Mouse (Mus musculus): ENCODE results near the gene Plekhh2. TPM values are rescaled to one million over a fixed set of nuclear protein-coding genes. Genes with fewer than 3 reads are reported as not detected.

Plekhh2 gene
- polyA plus RNA-seq, 1 experiment from 2014 or later, result 6.1 TPM

GRCm38 (mm10) chr17:84565762-84566161 lies 54.1 kb downstream of the Plekhh2 start:
- H3K36me3 ChIP-seq (replicated peaks), result peaks cover 31% of the 10 kb centered on the region
- H3K9me3 ChIP-seq, result no peaks in the 10 kb centered on the region

GRCm38 (mm10) chr17:84566773-84567555 lies 55.3 kb downstream of the Plekhh2 start:
- H3K27me3 ChIP-seq (replicated peaks; ENCODE audit: low read depth, poor library complexity, severe bottlenecking), result no peaks in the 10 kb centered on the region
- H3K4me1 ChIP-seq, result peaks cover 20% of the 10 kb centered on the region
- H3K36me3 ChIP-seq (replicated peaks), result peaks cover 23% of the 10 kb centered on the region
- peak; percentile 70 for DNase-seq (ENCODE audit: low spot score)
- 44% methylated on average over 27 of the region's 27 CpGs for WGBS
- H3K4me3 ChIP-seq, result peak overlapping the region; percentile 16; the same call in 1 of the 2 replicates
- H3K9me3 ChIP-seq, result no peaks in the 10 kb centered on the region
- H3K27ac ChIP-seq (replicated peaks), result peak overlapping the region; percentile 83

More at GRCm38 (mm10) chr17:84565762-84566161, 54.1 kb downstream of the Plekhh2 start:
- WGBS, result 94% methylated on average over 6 of the region's 6 CpGs
- Histone ChIP-seq H3K4me3 (no peak overlapping the region), H3K4me1 (peaks cover 20% of the 10 kb centered on the region), H3K27ac (replicated peaks) (peak overlapping the region; percentile 83; the same call in 1 of the 2 replicates), H3K27me3 (replicated peaks; ENCODE audit: low read depth, poor library complexity, severe bottlenecking) (no peaks in the 10 kb centered on the region)
- DNase-seq (ENCODE audit: low spot score), result no peak

GRCm38 (mm10) chr17:84568807-84569206 lies 57.1 kb downstream of the Plekhh2 start:
- DNase-seq (ENCODE audit: low spot score), result no peak
- Histone ChIP-seq H3K9me3 (no peaks in the 10 kb centered on the region), H3K4me1 (peaks cover 20% of the 10 kb centered on the region), H3K27ac (replicated peaks) (no peak overlapping the region), H3K27me3 (replicated peaks; ENCODE audit: low read depth, poor library complexity, severe bottlenecking) (no peaks in the 10 kb centered on the region), H3K36me3 (replicated peaks) (peaks cover 18% of the 10 kb centered on the region), H3K4me3 (no peak overlapping the region)
- WGBS, result 94% methylated on average over 12 of the region's 12 CpGs

GRCm38 (mm10) chr17:84569770-84570169 lies 58.1 kb downstream of the Plekhh2 start:
- WGBS, result 87% methylated on average over 8 of the region's 8 CpGs
- no peak for DNase-seq (ENCODE audit: low spot score)

GRCm38 (mm10) chr17:84571629-84572028 lies 59.9 kb downstream of the Plekhh2 start:
- Histone ChIP-seq H3K36me3 (replicated peaks) (peaks cover 5% of the 10 kb centered on the region), H3K9me3 (no peaks in the 10 kb centered on the region), H3K4me1 (peaks cover 13% of the 10 kb centered on the region), H3K27ac (replicated peaks) (no peak overlapping the region), H3K27me3 (replicated peaks; ENCODE audit: low read depth, poor library complexity, severe bottlenecking) (no peaks in the 10 kb centered on the region), H3K4me3 (no peak overlapping the region)
- 75% methylated on average over 18 of the region's 18 CpGs for WGBS
- DNase-seq (ENCODE audit: low spot score), result peak; percentile 55

More at GRCm38 (mm10) chr17:84569770-84570169, 58.1 kb downstream of the Plekhh2 start:
- Histone ChIP-seq H3K9me3 (no peaks in the 10 kb centered on the region), H3K27me3 (replicated peaks; ENCODE audit: low read depth, poor library complexity, severe bottlenecking) (no peaks in the 10 kb centered on the region), H3K36me3 (replicated peaks) (peaks cover 12% of the 10 kb centered on the region), H3K27ac (replicated peaks) (no peak overlapping the region), H3K4me1 (peaks cover 20% of the 10 kb centered on the region), H3K4me3 (no peak overlapping the region)

GRCm38 (mm10) chr17:84573305-84573704 lies 61.6 kb downstream of the Plekhh2 start:
- no peaks in the 10 kb centered on the region for H3K27me3 ChIP-seq (replicated peaks; ENCODE audit: low read depth, poor library complexity, severe bottlenecking)
- H3K27ac ChIP-seq (replicated peaks), result no peak overlapping the region
- H3K36me3 ChIP-seq (replicated peaks), result peaks cover 3% of the 10 kb centered on the region; the same call in 1 of the 2 replicates
- 95% methylated on average over 9 of the region's 9 CpGs for WGBS
- H3K4me1 ChIP-seq, result peaks cover 8% of the 10 kb centered on the region
- DNase-seq (ENCODE audit: low spot score), result no peak
- no peak overlapping the region for H3K4me3 ChIP-seq
- H3K9me3 ChIP-seq, result no peaks in the 10 kb centered on the region

- Histone ChIP-seq H3K4me3 (no peak overlapping the region), H3K36me3 (replicated peaks) (peaks cover 3% of the 10 kb centered on the region; the same call in 1 of the 2 replicates), H3K27me3 (replicated peaks; ENCODE audit: low read depth, poor library complexity, severe bottlenecking) (no peaks in the 10 kb centered on the region), H3K4me1 (peaks cover 8% of the 10 kb centered on the region), H3K27ac (replicated peaks) (no peak overlapping the region), H3K9me3 (no peaks in the 10 kb centered on the region)
- no peak for DNase-seq (ENCODE audit: low spot score)
- 86% methylated on average over 5 of the region's 5 CpGs for WGBS
Measured at GRCm38 (mm10) chr17:84573940-84574339, 62.2 kb downstream of the Plekhh2 start.

GRCm38 (mm10) chr17:84575108-84575507 lies 63.4 kb downstream of the Plekhh2 start:
- no peaks in the 10 kb centered on the region for H3K9me3 ChIP-seq
- WGBS, result 94% methylated on average over 5 of the region's 5 CpGs
- H3K4me3 ChIP-seq, result no peak overlapping the region

GRCm38 (mm10) chr17:84576621-84577293 lies 65.1 kb downstream of the Plekhh2 start:
- no peak overlapping the region for H3K27ac ChIP-seq (replicated peaks)
- H3K36me3 ChIP-seq (replicated peaks), result peaks cover 3% of the 10 kb centered on the region; the same call in 1 of the 2 replicates
- H3K4me1 ChIP-seq, result peaks cover 25% of the 10 kb centered on the region
- no peaks in the 10 kb centered on the region for H3K9me3 ChIP-seq
- H3K4me3 ChIP-seq, result no peak overlapping the region
- WGBS, result 65% methylated on average over 16 of the region's 16 CpGs
- no peak for DNase-seq (ENCODE audit: low spot score)
- no peaks in the 10 kb centered on the region for H3K27me3 ChIP-seq (replicated peaks; ENCODE audit: low read depth, poor library complexity, severe bottlenecking)

More at GRCm38 (mm10) chr17:84575108-84575507, 63.4 kb downstream of the Plekhh2 start:
- no peak for DNase-seq (ENCODE audit: low spot score)
- peaks cover 3% of the 10 kb centered on the region; the same call in 1 of the 2 replicates for H3K36me3 ChIP-seq (replicated peaks)
- peaks cover 13% of the 10 kb centered on the region for H3K4me1 ChIP-seq
- H3K27me3 ChIP-seq (replicated peaks; ENCODE audit: low read depth, poor library complexity, severe bottlenecking), result no peaks in the 10 kb centered on the region
- no peak overlapping the region for H3K27ac ChIP-seq (replicated peaks)

- 76% methylated on average over 8 of the region's 8 CpGs for WGBS
- no peak overlapping the region for H3K4me3 ChIP-seq
- H3K36me3 ChIP-seq (replicated peaks), result 0 out of 2 replicates have a peak, but pooled peaks cover 8% of the 10 kb centered on the region
- H3K9me3 ChIP-seq, result no peaks in the 10 kb centered on the region
- no peak overlapping the region for H3K27ac ChIP-seq (replicated peaks)
- H3K4me1 ChIP-seq, result peaks cover 31% of the 10 kb centered on the region
- no peak for DNase-seq (ENCODE audit: low spot score)
- H3K27me3 ChIP-seq (replicated peaks; ENCODE audit: low read depth, poor library complexity, severe bottlenecking), result no peaks in the 10 kb centered on the region
Measured at GRCm38 (mm10) chr17:84579249-84579648, 67.6 kb downstream of the Plekhh2 start.

GRCm38 (mm10) chr17:84579817-84580216 lies 68.1 kb downstream of the Plekhh2 start:
- H3K27ac ChIP-seq (replicated peaks), result no peak overlapping the region
- no peaks in the 10 kb centered on the region for H3K27me3 ChIP-seq (replicated peaks; ENCODE audit: low read depth, poor library complexity, severe bottlenecking)
- peaks cover 32% of the 10 kb centered on the region for H3K4me1 ChIP-seq
- no peaks in the 10 kb centered on the region for H3K9me3 ChIP-seq
- DNase-seq (ENCODE audit: low spot score), result no peak
- WGBS, result 87% methylated on average over 10 of the region's 10 CpGs
- no peak overlapping the region for H3K4me3 ChIP-seq
- 0 out of 2 replicates have a peak, but pooled peaks cover 8% of the 10 kb centered on the region for H3K36me3 ChIP-seq (replicated peaks)

GRCm38 (mm10) chr17:84580821-84581220 lies 69.1 kb downstream of the Plekhh2 start:
- no peak overlapping the region for H3K4me3 ChIP-seq
- H3K27ac ChIP-seq (replicated peaks), result peak overlapping the region; percentile 0; the same call in 1 of the 2 replicates
- H3K9me3 ChIP-seq, result no peaks in the 10 kb centered on the region
- 0 out of 2 replicates have a peak, but pooled peaks cover 5% of the 10 kb centered on the region for H3K36me3 ChIP-seq (replicated peaks)
- H3K27me3 ChIP-seq (replicated peaks; ENCODE audit: low read depth, poor library complexity, severe bottlenecking), result no peaks in the 10 kb centered on the region
- H3K4me1 ChIP-seq, result peaks cover 32% of the 10 kb centered on the region
- WGBS, result 39% methylated on average over 8 of the region's 8 CpGs
- DNase-seq (ENCODE audit: low spot score), result no peak
